Mouse (Mus musculus) spleen, adult 12 weeks (tissue): ENCODE results near the gene Cox15.
A peak's percentile ranks its signal among the peaks of the same experiment; 100 is the strongest.

Experiments used
- DNase-seq: peaks from one replicate; pipeline ENCODE4 v3.0.0; 2022; ENCODE audit warnings: low spot score

Gene Cox15

DNA sequence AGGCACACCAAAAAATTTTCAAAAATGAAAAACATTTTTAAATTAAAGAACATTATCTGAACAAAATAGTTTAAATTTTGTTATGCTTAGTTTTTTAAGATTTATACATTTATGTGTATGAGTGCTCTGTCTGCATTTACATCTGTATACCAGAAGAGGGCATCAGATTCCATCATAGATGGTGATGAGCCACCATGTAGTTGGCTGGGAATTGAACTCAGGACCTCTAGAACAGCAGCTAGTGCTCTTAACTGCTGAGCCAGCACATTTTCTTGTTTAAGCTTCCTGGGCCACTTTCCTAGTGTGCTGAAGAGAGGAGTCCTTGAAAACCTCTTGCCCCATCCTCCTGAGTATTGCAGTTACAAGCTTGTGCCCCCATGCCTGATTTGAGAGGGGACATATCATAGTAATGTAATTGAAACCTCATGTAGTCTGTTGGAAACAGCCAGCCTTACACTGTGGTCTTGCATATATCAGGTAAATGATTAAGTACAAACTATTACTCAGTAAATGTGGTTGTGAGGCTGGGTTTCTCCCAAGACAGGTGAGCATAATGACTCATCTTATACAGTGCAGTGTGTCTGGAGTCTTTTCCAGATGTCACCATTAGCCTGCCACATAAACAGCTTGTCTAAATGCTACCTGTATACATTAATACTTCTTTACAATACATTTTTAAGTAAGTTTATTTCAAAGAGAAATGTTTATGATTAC is 8.9 kb upstream of the Cox15 start:
- no peak for DNase-seq

DNA sequence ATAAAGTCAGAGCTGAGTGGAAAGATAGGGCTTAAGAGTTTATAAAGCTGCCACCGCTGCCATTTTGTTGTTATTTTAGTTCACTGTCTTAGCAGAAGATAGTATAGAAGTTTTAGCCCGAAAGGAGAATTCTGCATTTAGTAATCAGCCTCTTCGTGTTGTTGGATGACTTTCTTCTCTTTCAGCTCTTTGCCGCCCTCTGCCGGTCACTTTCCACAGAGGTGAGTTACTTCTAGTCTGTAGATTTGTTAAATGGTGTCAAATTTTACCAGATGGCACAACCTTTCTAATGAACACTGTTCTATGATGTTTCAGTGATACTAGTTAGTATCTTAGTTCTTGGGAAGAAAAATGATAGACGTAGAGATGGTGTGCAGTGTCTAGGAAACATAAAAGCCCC is 7.7 kb upstream of the Cox15 start:
- DNase-seq, result peak; percentile 71

DNA sequence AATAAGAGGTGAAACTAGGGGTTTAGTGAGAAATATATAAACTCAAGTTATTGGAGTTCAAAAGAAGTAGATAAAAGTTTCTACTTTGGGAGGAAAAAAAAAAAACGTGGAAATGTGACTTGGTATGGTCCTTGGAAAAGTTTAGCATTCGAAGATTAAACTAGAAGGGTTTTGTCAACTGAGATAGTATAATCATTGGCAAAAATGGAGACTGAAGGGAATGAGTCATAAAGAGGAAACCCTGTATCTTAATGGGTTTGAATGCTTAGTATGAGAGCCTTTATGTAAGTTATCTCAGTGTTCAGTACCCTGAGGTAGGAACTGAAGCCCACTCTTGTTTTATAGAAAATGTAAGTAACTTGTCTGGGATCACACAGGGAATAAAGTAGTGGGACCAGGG is 2.1 kb upstream of the Cox15 start:
- DNase-seq, result no peak

DNA sequence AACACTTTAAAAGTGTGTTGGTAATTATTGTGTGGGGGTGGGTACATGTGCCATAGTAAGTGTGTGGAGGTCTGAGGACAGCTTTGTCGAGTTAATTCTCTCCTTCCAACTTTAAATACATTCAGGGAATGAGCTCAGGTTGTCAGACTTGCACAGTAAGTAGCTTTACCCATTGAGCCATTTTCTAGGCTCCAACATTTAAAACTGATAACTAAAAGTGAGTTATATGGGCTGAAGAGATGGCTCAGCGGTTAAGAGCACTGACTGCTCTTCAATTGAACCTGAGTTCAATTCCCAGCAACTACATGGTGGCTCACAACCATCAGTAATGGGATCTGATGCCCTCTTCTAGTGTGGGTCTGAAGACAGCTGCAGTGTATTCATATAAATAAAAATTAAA is 1.4 kb upstream of the Cox15 start:
- no peak for DNase-seq

DNA sequence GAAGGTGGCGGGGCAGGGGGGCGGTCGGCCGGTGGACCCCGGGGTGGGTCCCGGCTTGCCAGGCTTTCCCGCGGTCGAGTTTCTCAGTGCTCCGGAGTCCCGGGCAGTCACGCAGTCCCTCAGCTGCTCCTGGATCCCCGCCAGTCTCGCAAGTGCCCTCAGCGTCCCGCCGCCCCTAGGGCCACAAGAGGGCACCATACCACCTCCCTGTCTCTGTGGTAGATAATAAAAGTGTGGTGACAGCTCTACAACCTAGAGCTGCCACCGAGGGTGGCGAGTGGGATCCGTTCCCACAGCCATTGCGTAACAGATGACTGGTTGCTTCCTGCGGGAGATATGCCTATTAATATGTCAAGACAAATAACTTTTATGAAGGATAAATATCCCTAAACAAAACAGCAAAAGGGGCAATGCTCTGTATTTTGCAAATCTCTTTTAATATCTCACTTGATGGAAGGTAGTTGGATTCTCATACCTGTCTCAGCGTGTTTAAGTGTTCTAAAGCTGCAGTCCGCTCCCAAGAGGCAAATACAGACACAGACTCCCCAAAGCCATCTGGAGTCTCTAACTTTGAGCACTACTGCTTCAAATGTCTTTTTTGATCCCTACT is 531 bp upstream of the Cox15 start:
- DNase-seq, result peak; percentile 80

DNA sequence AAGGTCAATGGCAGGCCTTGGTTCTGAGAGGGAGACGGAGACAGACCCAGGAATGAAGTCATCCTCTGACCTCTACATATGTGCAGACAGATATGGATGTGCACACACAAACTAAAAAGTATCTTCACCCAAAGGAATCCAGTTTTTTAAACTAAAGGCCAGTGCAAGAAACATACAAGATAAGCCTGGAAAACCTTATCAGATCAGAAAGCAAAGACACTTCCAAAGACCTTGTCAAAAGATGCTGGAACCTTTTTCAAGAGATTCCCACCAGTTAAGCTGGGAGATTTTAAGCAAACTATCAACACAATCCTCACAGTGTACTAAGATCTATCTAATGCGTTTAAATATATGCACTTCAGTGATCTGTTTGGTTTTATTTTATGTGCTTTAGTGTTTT is 2.8 kb downstream of the Cox15 start:
- DNase-seq, result no peak

DNA sequence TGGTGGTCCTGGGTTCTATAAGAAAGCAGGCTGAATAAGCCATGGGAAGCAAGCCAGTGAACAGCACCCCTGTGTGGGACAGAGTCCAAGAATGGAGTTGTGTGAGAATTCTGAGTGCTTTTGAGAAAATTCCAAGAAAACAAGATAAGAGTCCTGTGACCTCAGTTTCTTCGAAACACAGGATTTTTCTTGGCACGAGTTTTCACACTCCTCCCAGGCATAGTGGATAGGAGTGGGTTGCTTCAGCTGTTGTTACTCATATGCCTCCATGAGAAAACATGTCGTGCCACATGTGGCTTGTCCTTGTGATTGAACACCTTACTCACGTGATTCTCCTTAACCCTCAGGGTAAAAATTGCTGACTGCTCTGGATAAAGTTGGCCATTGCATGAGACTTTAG is 4.9 kb downstream of the Cox15 start:
- DNase-seq, result no peak

DNA sequence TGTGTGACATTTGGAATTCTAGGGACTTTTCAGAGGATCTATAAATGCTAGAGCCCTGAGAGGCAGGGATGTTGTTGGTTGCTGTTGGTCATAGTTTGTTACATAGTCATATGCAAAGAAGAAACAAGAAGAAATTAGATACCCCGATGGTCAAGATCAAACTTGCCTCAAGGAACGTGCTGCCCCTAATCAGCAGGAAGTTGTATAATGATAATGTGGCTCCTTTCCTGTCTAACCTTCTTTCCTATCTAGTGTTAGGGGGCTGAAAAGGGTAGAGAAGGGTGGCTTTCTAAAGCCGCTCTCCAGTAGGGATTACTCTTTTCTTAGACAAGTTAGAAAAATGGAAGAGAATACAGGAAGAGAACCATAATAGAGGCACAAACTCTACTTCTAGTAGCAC is 7.1 kb downstream of the Cox15 start:
- no peak for DNase-seq

DNA sequence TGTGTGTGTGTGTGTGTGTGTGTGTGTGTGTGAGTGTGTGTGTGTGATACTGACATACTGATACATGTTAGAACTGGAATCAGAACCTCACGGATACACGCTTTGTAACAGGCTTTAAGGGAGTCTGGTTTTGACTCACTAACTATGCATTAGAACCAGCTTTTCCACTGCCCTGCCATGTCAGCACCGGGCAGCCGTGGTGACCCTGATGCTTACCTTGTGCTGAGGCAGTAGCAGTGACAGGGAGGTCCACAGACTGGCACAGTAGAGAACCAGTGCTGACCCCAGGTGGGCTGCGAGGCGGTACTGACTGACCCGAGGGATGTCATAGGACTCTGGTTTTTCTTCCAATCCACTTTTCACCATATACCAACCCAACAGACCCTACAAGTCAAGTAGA is 9.4 kb downstream of the Cox15 start:
- DNase-seq, result no peak

DNA sequence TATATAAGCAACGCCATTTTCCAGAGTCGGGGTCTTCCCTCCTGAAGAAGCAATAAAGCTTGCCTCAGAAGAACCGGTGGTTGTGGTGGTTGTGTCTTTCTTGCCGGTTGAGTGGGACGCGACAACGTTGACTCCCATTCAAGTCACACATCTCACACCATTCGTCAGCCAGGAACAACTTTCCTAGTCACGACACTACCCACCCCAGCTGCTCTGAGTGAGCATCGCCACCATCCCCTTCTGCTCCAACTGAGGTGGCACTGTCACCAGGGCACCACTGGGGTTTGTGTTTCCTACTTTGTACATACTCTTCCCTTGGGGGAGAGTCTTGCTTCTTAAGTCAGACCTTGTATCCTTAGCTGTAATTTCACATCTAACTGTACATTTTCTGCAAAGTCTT is 14.4 kb downstream of the Cox15 start:
- no peak for DNase-seq

DNA sequence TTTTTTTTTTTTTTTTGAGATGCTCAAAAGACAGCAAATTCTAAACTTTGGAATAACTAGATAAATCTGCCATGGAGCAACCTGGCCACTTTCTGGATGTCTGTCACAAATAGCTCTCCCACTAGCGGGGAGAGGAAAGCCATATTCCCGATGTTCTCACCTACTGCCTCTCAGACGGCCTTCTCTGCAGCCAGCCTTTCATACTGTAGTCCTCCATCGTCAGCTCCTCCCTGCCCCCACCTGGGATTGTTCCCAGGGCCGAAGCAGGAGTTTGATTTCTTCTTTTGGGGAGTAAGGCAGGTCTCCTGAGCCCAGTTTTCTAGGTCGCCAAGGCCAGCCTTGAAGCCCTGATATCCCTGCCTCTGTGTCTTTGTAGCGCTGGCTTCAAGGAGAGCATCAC is 21.6 kb downstream of the Cox15 start:
- no peak for DNase-seq

DNA sequence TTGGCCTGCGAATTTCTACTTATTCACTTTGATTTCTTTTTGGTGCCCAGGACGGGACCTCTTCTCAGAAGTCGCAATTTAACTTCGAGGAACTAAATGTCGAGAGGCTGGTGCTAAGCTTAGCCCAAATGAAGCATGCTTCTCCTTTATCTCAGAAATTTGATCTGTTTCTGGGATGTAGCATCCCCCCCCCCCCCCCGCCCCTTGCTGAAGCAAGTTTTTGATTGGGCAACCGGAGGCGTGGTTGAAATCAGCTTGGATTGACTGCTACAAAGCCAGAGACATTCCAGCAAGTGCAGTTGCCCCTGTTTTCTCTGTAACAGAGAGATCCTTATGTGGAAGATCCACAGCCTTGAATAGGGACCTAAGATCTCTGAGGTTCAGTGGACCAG is 22.8 kb downstream of the Cox15 start:
- no peak for DNase-seq

DNA sequence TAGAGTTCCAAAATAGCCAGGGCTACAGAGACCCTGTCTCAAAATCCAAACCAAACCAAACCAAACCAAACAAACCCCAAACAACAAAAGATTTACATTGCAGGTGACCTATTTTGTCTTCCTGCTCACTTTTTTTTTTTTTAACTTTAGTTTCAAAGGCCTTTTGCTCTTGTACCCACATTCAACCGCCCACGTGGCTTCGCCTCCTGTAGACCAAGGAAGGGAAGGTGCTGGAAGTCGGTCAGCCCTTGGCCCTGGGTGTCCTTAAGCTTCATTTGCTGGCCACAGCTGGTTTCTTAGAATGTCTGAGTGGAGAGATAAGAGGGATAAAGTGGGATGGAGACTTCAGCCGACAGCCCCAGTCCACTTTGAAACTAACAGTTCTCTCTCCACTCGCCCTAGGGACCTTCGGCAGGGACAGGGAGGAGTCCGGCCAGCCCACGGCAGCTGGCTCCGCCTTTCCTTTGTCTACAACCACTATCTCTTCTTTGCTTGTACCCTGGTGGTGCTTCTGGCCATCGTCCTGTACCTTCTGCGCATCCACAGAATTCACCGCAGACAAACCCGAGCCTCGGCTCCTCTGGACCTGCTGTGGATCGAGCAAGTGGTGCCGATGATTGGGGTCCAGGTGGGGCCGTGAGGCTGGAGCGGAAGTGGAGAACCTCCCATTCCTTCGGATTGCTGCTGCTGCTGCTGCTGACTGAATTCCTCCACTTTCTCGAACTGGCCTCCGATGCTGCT is 23.3 kb downstream of the Cox15 start:
- no peak for DNase-seq

DNA sequence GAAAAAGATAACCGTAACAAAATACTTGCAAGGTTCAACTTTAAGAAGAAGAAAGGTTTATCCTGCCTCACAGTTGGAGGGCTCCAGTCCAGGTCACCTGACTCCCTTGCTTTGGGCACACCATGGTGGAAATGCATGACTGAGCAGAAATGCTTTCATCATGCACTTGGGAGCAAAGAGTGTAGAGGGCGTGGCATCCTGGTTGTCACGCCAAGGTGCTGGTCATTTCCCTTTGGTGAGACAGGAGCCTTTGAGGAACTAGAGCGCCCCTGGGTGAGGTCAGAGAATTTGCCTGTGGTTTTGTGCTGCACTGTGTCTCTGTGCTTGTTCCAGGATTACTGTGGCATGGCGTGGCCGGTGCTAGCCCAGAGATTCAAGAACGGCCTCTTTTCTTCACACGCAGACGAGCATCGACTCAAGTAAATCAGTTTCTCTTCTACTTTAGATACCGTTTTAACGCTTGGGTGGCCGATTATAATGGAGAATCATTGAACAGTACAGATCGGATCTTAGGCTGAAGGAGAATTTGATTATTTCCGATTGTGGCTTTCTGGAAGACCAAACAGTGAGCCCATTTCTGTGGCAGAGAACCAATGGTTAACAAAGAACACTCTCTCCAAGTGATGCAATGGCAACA is 26.2 kb downstream of the Cox15 start:
- no peak for DNase-seq

DNA sequence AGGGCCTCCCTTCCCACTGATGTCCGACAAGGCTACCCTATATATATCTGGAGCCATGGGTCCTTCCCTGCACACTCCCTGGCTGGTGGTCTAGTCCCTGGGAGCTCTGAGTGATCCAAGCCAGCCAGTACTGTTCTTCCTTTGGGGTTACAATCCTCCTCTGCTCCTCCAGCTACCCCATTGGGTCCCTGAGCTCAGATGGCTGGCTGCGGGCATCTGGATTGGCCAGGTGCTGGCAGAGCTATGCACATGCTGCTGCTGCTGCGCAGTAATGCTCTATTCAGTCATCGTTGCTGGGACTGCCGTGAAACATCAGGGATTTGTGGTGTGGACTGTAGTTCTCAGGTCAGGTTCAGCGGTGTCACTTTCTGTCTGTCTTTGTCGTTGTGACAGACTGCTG is 28.0 kb downstream of the Cox15 start:
- DNase-seq, result no peak

DNA sequence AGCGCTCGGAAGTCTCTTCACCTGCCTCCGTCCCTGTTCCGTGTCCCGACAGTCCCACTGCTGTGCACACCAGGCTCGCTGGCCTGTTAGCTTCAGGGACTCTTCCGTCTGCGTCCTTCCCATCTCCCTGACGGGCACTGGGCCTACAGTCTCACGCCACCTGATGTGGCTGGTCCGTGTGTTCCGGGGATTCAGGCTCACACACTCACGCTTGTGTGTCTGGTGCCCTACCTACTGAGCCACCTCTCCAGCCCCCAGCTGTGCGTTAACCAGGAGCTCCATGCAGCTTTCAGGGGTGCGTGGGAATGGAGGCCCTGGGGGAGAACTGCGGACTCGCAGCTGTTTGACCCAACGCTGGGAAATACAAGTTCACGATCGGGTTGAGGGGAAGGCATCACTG is 28.6 kb downstream of the Cox15 start:
- DNase-seq, result no peak

DNA sequence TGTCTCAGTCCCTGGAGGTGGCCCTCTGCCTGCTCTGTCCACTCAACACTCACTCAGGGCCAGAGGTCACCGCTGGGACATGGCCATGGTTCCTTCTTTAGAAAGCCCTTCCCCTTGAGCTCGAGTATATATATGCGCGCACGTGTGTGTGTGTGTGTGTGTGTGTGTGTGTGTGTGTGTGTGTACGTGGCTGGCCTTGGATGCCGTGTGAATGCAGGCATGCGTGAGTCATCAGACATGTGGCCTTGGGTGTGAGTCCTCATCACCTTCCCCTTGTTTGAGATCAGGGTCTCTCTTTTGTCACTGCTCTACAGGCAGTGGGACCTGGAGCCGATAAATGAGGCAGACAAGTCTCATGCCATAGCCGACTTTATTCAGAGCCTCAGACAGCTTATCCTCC is 29.3 kb downstream of the Cox15 start:
- DNase-seq, result no peak

DNA sequence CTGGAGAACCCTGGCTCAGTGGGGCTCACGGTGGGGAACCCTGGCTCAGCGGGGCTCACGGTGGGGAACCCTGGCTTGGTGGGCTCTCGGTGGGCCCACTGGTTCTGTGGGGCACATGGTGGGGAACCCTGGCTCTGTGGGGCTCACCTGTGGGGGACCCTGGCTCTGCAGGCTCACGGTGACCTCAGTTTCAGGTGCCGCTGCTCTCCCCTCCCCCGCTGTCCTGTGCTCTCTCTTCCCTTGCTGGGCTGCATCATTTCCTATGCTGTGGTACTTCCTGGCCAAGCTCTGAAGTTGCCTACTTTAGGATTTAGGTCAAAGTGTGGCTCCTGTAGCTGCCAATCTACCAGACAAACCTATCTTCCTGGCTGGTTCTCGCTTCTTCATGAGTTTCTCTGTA is 29.9 kb downstream of the Cox15 start:
- no peak for DNase-seq

DNA sequence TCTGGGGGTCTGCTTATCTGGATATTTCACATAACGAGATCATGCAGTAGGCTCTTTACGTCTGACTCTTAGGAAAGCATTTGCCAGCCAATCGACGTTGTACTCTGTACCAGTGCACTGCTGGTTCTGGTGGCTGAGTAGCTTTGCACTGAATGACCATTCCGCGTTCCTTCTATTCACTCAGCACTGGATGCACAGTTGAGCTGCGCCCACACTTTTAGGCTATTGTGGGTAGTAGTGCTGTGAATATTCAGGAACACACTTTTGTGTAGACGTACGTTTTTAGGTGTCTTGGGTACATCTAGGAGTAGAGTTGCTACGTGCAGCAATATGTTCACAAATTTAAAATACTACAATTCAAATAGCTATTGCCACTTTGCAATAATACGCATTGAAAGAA is 32.7 kb downstream of the Cox15 start:
- DNase-seq, result no peak

DNA sequence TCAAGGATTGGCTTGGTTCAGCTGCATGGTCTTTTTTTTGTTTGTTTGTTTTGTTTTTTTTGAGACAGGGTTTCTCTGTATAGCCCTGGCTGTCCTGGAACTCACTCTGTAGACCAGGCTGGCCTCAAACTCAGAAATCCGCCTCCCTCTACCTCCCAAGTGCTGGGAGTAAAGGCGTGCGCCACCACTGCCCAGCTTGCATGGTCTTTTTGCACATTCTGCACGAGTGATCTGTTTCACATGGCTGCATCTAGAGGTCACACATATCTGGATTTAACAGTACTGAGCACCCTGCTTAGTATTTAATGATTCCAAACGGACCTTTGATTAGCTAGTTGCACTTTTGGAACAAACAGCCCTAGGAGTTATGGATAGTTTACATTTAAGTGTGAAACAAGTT is 40.8 kb downstream of the Cox15 start:
- DNase-seq, result no peak

DNA sequence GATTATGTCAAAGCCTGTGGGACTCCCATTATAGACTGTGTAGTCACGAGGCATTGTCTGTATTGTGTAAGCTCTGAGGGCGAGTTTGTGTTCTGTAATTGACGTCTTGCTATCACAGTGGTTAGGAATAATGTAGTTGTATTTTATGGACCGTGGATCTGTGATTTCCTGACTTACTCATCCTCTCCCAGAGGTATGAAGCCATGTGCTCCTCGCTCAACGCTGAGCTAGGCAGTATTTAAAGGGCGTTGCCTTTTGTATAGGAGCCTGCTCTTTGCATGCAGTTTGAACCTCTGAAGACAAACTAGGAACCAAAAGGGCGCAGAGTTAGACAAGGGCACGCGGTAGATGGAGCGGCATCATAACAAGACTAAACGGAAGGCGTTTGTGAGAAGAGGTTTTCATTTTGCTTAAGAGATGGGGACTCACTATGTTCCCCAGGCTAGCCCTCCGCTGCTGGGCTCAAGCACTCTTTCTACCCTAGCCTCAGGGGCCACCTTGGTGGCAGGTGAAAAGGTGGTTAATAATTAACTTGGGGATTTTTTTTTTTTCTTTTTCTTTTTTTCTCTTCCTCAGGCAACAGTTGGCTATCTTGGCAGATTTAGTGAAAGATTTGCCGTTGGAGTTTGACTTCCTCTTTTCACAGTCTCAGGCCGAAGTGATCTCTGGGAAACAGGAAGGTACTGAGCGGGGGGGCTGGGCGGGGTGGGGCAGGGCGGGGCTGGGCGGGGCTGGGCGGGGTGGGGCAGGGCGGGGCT is 41.5 kb downstream of the Cox15 start:
- DNase-seq, result no peak

DNA sequence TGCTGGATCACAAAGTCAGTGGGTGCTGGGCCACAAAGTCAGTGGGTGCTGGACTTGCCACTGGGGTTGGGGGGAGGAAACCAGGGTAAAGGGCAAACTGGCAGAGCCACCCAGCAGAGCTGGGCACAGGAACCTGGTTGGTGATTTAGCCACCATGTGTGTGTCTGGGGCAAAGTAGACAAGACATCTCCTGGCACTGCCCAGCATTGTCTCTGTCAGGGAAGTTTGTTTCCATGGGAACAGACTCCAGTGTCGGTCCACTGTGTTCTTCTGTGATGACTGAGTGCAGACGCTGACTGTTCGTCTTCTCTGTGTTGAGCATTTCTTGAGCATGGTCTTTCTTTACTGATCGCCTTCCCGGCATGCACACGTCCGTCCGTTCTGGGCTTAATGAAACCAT is 43.5 kb downstream of the Cox15 start:
- no peak for DNase-seq
